Mouse (Mus musculus) 3134 (cell line): ENCODE measurements around the gene Actl6b.

Experiments
- DNase-seq: peaks from one replicate; pipeline ENCODE4 v3.0.0-alpha.2; 2011; ENCODE audit warnings: low spot score; ENCODE audit not compliant: insufficient read length; ENCODE audit errors: extremely low read depth

Gene Actl6b

DNA sequence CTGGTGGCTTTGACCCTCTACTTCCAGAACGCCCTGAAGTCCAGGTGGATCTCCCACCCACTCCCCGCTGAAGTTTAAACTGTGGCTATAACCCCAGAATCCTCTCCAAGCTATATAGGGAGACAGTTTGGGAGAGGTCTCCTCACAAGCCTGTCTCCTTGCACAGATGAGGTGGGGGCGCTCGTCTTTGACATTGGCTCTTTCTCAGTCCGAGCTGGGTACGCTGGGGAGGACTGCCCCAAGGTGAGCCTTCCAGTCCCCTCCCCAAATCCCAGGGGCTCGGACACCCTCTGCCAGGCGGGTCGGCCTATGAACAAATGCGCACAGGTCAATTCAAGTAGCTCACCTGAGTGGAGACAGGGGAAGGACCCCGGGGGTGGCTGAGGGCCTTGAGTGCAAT lies 581 bp downstream of the Actl6b start:
- no peak for DNase-seq

DNA sequence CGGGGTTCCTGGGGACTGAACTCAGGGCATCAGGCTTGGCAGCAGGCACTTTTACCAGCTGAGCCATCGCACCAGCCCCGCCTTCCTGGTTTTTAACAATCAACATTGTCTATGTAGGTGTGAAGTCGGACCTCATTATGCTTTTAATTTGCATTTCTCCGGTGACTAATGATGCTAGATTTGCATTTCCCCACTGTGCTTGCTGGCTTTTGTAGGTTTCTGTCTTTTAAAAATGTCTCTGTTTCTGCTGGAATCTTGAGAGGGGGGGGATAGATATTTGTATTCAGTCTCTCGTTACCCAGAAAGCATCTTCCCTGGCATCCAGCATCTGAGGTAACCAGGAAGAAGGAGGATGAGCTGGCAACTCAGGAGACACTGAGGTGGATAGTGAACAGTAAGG lies 8.2 kb downstream of the Actl6b start:
- DNase-seq: no peak

DNA sequence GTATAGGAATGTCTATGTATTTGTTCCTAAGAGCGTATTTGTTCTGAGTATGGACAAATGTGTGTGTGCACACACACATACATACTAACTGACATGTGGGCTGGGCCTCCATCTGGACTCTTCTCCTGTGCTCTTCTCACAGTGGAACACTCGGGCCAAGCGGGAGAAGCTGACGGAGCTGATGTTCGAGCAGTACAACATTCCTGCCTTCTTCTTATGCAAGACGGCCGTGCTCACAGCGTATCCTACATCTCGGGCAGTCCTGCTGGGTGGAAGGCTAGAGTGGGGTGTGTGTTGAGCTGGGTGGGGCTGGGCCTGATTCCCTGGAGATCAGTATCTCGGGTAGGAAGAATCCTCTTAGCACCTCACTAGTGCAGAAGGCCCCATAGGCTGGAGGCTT lies 9.6 kb downstream of the Actl6b start:
- DNase-seq: no peak

DNA sequence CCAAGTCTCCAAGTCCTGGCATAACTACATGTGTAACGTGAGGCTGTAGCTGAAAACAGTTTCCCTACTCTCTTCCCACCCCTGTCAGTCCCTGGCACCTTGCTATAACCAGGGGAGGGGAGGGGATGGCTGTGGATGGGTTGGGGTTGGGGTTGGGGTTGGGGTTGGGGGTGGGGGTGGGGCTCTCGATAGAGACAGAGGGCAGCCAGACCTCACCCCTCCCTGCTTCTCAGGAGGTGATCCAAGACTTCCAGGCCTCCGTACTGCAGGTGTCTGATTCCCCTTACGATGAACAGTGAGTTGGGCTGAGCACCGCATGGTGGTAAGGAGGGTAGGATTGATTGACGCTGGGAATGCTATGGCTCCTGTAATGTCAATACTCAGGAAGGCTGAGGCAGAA lies 12.4 kb downstream of the Actl6b start:
- DNase-seq: no peak

DNA sequence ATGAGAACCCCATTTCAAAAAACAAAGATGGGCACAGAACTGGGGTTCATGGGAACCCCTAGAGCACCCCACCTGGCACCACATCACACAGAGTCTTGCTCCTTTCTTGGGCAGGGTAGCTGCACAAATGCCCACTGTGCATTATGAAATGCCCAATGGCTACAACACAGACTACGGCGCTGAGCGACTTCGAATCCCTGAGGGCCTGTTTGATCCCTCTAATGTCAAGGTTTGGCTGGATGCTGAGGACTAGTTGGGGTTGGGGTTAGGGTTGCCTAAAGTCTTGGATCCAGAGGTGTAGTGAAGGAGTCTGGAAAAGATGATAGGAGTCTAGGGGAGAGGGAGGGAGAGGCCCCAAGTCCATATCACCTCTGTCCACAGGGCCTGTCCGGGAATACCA lies 13.1 kb downstream of the Actl6b start:
- no peak for DNase-seq

DNA sequence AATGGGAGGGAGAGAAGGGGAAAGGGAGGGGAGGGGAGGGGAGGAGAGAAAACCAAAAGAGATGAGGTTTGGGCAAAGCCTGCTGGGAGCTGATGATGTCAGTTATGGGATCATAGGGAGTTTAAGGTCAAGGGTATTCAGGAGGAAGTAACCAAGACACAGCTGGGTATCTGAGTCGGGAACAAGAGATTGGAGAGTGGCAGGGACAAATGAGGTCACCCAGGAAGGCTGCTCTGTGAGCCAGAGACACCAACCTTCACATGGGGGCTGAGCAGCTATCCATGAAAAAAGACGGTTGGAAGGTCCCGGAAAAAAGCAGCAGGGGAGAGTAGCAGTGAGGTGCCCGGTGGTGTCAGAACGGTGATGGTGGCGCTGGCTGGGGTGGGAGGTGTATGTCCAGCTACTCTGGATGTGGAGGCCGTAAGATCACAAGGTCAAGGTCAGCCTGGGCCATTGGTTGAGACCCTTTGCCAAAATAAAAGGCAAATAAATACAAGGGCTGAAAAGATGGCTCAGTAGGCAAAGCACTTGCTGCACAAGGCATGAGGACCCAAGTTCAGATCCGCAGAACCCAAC lies 15.0 kb downstream of the Actl6b start:
- no peak for DNase-seq

DNA sequence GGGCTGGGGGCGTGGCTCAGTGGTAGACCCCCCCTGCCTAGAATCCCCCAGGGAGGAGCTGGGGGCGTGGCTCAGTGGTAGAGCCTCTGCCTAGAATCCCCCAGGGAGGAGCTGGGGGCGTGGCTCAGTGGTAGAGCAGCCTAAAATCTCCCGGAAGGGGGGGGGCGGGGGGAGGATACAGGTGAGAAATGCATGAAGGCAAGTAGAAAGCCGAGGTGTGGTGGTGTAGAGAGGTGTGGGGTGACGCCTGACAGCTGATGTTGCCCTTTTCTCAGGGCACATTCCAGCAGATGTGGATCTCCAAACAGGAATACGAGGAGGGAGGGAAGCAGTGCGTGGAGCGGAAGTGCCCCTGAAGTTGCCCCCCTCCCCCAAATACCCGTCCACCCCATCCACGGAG lies 15.7 kb downstream of the Actl6b start:
- no peak for DNase-seq

DNA sequence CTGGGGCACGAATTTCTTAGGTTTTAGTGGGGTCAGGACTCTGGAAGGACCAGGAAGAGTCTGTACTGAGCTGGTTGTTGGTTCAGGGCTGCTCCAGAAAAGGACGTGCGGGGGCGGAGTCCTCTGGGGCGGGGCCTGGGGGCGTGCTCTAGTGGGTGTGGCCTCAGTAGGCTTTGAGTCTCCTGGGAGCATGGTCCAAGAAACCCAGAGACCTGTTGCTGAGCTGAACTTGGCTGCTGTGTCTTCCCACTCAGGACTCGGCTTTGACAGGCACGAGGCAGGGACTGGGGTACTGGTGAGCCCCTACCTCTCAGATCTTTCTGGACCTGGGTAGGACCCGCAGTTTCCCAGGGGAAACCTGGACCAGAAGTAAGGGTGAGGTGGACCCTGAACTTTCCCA lies 16.3 kb downstream of the Actl6b start, which contains the start of gene Tfr2:
Gene Tfr2, plus strand, starts transcription at position 176 of the 400 bp plus-strand sequence.
- DNase-seq: peak; percentile 89

DNA sequence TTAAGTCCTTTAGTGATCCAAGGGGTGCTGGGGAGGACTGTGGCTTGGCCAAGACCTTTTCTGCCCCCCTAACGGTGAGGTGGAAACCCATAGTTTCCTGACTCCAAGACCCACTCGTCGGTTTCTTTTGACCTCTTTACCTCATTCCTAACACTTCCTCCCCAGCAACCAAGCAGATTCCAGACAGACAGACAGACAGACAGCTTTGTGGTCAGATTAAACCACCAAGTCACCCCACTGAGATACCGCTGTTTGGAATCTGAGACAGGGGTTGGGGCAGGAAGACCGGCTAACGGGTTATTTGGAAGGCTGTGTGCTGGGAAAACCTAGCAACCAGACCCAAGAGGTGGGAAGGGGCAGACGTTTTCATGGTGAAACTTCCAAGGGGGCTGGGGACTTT lies 16.9 kb downstream of the Actl6b start:
- DNase-seq: no peak

DNA sequence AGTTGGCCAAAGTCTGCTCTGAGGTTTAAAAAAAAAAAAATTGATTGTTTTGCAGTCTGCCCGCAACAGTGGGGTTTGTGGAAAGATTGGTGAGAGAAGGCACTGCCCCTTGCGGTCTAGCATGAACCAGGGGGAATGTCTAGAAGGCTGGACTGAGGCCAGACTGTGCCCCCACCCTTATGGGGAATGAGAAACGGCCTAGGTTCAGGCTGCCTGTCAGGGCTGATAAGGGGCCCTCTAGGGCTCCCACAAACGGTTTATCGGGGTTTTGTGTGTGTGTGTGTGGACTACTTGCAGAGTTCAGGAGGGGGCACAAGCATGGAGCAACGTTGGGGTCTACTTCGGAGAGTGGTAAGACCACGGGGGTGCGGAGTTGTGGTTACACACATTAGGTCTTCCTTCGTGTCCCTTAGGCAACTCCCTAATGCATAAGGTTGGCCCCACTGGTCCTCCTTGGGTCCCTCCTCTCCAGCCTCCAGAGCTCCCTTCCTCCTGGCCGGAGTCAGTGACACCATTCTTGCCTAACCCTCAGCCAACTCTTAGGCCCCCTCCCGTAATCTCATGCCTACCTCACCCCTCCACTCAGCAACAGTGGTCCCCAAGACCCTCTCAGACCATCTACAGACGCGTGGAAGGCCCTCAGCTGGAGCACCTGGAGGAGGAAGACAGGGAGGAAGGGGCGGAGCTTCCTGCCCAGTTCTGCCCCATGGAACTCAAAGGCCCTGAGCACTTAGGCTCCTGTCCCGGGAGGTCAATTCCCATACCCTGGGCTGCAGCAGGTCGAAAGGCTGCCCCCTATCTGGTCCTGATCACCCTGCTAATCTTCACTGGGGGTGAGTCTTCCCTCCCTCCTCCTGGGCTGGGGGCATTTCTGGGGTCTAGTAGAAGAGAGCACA lies 17.6 kb downstream of the Actl6b start:
- no peak for DNase-seq

DNA sequence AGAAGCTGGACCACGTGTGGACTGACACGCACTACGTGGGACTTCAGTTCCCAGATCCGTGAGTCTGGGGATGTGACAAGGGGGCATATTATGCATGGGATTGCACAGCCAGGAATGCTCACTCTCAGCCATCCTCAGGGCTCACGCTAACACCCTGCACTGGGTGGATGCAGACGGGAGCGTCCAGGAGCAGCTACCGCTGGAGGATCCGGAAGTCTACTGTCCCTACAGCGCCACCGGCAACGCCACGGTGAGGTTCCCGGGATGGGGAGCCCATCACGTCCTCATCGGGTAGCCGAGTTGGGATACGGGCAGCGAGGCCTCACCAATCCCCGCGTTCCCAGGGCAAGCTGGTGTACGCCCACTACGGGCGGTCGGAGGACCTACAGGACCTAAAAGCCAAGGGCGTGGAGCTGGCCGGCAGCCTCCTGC lies 21.2 kb downstream of the Actl6b start:
- no peak for DNase-seq

DNA sequence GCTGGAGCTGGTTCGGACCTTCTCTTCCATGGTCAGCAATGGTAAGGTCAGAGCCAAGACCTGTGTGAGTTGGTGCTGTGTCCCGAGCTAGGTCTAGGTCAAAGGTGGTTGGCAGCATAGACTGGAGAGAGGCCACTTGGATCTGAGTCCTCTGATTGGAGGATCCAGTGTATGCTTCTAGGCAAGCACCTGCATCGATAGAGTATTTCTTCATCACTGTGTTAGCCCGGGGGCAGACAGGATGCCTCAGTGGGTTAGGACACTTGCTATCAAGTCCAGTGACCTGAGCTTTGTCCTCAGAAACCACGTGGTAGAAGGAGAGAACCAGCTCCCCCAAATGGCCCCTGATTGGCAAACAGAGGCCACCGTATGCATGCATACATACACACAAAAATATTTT lies 26.9 kb downstream of the Actl6b start:
- DNase-seq: no peak

DNA sequence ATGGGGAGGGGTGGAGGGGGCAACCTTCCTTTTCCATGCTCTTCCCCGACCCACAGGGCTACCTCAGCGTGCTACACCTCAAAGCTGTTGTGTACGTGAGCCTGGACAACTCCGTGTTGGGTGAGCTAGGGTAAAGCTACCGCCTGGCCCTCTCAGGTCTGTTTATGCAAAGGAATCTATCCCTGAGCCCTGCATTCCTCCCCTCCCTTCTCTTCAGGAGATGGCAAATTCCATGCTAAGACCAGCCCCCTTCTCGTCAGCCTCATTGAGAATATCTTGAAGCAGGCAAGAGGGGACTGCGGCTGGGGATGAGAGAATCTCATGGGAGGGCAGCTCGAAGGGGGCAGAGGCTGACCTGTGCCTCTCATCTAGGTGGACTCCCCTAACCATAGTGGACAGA lies 29.4 kb downstream of the Actl6b start:
- DNase-seq: no peak

DNA sequence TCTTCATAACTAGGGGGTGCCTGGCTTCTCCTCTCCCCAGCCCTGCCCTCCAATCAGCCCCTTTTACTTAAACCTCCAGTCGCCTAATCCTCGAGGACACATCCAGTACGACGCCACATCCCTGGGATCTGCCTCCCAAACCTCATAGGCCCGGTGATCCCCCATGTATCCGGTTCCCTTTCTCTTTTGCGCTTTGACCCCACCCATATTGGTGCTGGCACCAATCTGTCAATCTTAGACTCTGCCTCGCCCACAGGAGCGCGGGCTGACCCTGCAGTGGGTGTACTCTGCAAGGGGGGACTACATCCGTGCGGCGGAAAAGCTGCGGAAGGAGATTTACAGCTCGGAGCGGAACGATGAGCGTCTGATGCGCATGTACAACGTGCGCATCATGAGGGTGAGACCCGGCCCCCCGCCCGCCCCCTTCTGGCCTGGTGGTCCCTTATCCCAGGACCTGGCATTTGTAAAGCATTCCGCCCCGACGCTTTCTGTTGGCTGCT lies 30.4 kb downstream of the Actl6b start:
- no peak for DNase-seq

DNA sequence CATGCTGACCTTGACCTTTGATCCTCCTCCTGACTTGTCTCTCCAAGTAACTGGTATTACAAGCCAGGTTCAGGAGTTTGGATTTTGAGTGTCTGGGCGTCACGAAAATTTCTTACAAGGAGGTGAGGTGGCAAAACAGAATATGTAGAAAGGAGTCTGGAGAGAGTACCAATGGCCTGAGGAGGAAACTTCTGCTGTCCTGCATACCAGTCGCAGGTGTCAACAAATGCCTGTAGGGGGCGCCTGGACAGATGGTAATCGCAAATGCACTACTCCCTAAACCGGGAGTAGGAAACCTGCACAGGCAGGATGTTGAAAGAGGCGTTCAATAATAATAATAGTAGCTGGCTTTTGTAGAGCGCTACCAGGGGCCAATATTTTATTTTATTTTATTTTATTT lies 31.7 kb downstream of the Actl6b start:
- no peak for DNase-seq

DNA sequence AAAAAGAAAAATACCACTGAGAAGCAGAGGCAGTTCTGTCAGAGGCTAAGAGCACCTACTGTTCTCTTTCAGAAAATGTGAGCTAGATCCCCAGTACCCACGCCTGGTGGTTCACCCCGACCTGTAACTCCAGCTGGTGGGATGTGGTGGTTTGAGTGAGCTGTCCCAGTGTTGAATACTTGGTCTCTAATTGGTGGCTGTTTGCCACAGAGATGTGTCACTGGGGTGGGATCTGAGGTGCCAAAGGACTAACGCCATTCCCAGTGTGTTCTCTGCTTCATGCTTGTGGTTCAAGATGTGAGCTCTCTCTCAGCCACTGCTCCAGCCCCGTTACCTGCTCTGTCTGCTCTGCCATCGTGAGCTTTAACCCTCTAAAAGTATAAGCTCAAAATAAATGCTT lies 37.2 kb downstream of the Actl6b start:
- DNase-seq: peak; percentile 64

DNA sequence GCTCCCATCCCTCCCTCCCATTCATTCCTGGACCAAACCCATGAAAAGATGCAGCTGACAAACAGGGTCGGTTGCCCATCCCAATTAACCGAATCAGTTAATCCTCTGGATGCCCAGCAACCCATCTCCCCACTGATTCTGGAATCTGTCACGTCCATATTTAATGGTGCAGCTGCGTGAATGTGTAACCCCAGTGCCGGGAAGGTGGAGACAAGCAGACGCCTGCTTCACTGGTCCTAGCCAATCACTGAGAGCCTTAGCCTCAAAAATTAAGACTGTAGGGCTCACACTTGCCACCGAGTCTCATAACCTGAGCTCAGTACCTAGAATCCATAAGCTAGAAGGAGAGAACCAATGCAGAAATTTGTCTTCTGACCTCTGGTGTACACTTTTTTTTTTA lies 42.6 kb downstream of the Actl6b start:
- no peak for DNase-seq

DNA sequence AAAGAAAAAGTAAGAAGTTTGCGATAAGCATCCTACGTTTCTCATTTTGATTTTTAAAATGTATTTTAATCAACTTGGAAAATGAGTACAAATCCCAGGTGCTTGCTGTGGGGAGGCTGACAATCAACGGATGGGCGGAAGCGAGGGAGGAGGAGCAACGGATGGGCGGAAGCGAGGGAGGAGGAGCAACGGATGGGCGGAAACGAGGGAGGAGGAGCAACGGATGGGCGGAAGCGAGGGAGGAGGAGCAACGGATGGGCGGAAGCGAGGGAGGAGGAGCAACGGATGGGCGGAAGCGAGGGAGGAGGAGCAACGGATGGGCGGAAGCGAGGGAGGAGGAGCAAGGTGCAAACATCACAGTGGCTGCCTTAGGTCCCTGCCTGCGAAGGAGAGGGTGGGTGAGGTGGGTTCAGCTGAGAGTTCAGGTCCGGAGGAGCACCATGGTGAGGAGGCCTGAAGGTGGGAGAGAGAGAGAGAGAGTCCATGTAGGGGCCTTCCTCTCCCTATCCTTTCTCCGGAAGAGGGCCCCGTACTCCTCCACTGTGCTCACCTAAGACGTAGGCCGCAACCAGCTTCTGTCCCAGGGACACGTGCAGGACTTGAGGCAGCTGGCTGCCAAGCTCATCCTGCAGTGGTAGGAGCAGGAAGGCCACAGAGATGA lies 43.4 kb downstream of the Actl6b start:
- no peak for DNase-seq

DNA sequence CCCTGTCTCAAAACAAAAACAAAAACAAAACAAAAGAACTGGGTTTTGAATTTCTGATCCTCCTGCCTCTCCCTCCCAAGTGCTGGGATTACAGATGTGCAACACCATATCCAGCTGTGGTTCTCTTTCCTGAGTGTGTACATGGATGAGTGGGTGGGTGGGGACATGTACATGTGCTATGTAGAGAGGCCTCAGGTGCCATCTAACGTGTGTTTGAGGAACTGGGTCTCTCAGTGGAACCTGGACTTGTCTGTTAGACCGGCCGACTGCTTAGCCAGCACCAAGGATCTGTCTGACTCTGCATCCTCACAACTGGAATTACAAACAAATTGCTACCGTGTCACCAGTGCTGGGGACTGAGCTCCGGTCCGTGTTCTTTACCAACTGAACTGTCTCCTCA lies 44.3 kb downstream of the Actl6b start:
- DNase-seq: no peak

DNA sequence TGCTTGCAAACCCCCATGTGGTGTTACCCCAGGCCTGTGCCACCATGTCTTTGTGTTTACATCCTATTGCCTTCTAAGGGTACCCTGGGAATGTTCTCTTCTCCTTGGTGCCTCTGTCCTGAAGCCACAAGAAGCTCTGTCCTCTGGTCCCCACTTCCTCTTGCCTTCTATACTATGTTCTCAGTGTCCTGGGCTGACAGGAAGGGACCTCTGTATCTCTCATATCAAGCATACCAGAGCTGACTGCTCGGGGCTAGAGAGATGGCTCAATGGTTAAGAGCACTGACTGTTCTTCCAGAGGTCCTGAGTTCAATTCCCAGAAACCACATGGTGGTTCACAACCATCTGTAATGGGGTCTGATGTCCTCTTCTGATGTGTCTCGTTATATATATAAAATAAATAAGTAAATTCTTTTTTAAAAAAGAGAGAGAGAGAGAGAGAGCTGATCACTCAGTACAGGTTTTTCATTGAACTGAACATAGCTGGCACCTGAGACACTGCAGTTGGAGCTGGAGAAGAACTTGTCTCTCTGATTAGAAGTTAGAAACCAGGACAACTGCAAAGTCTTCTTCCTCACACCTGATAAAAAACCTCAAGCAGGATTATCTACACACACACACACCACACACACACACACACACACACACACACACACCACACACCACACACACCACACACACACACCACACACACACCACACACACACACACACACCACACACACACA lies 44.9 kb downstream of the Actl6b start:
- no peak for DNase-seq

DNA sequence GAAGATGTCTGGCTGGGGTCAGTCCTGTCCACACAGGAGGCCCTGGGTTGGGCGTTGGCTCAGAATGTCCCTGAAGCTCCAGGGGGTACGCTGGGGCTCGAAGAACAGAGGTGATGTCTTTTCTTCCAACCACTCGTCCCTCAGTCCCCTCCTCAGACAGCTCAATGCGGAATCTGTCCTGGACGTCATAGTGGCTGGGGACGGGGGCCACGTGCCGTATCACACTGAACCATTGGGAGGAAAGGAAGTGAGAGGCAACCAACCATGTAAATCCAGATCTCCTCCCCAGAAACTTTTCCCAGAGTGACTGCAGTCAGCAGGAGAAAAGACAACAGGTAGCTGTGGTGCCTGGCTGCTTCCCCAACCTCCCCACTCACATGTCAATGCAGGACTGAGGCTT lies 46.3 kb downstream of the Actl6b start:
- DNase-seq: no peak
